Mouse (Mus musculus) NIH3T3 (cell line): ENCODE results near the gene Vdr.

Experiments used
- DNase-seq: peaks from one replicate; pipeline ENCODE4 v3.0.0-alpha.2; 2012; ENCODE audit warnings: low read depth

Gene Vdr

DNA sequence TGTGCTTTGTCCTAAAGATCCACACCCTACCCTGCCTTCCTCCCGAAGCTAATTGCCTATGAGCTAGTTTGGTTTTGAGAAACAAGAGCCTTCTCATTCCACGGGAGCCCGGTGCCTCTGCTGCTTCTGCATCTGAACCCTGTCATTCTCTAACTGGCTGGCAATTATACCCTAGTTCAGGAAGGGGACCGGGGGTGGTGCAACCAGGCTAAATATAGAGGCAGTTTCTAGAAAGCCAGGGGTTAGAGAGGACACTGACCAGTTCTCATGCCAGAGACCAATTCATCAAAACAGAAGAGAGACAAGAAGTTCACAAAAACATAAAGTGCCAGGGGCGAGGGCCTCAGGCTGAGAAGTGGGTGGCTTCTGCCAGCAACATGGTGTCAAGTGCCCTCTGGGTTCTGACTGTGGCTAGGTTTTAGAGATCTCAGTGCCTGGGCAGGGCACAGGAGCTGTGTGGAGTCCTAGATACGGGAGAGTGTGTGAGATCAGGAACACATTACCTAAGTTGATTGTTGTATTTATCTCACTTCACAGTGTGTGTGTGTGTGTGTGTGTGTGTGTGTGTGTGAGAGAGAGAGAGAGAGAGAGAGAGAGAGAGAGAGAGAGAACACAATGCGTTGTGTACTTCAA is 31.6 kb downstream of the Vdr start:
- DNase-seq = peak; percentile 15

DNA sequence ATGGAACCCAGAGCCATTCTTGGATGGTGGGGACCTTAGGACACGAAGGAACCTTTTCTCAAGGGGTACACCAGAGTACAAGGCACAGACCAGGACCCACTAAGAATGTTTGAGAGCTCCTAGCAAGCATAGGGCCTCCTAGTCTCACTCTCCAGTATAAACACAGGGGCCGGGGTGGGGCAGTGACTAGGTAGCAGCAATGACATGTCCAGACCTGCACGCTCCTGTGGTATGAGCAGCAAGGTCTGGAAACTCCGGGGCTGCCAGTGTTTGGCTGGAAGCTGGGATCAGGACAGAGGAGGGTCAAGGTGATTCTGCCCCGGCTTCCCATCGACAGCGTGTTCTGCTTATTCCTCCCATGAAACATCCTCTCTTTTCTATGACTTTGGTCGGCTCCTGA is 34.6 kb downstream of the Vdr start:
- DNase-seq = no peak

DNA sequence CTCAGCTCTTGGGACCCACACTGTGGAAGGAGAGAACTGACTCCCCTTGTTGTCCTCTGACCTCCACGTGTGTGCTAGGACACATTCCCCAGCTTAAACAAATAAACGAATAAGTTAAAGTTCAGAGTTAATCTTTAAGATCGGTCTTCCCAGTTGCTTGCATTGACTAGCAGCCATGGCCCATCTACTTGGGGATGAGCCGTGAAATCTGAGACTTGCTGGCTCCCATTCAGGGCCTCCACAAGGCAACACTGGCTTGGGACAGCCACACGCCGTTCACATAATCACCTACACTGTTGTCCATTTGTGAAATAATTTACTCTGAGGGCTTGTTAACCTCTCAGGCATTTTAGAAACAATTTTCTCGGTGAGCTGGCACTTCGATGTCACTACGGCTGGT is 36.7 kb downstream of the Vdr start:
- DNase-seq = no peak

DNA sequence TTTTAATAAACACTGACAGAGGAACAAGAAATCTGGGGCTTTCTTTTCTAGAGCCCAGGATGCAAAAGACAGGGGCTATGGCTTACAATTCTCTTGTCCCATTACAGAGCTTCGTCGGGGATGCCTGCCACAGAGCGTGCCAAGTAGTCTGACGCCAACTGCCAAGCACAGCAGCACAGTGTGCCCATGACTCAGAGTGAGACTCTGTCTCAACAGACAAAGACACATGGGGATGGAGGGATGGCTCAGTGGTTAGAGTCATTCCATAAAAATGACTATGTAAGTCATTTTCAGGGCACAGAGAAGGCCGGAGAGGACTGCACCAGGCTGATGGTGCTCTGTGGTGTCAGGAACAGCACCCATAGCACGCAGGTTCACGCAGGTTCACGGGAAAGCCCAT is 38.3 kb downstream of the Vdr start:
- DNase-seq = peak; percentile 37

DNA sequence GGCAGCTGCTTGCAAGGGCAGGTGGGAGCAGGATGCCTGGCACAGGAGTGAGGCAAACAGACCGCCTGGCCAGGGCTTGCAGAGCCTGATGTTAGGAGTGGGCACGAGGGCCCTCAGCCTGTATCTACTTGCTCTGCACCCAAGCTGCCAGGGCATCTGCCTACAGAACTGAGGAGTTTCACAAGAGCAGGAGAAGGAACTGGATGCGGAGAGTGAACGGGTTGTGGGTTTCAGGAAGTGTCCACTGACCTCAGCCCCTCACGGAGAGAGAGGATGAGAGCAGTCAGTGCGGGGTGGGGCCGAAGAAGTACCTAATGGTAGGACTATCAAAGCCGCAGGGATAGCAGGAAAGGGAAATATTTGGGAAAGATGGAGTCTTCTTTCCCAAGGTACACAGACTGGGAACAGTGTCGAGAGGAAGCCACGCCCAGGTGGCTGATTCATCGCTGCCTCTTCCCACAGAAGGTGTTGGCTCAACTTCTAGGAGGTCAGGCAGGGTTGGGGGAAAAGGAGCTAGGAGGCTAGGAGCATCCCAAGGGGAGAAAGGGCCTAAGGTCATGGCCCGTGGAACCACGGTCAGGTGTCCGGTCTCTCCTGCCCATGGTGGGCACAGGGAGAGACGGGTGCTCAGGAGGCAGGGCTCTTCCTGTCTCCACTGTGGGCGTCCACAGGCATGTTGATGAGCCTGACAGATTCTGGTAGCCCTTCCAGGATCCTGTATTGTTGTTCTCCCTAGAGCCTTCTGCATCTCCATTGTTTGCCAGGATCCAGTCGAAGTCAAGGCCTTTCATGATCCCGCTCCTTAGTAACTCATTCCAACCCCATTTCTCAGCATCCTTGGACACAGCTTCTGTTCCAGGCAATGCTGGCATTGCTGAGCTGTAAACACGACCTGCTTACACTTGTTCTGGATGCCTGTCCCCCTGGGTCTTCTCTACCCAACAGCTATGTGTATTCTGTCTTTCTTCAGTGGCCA is 39.1 kb downstream of the Vdr start:
- DNase-seq = peak; percentile 64

DNA sequence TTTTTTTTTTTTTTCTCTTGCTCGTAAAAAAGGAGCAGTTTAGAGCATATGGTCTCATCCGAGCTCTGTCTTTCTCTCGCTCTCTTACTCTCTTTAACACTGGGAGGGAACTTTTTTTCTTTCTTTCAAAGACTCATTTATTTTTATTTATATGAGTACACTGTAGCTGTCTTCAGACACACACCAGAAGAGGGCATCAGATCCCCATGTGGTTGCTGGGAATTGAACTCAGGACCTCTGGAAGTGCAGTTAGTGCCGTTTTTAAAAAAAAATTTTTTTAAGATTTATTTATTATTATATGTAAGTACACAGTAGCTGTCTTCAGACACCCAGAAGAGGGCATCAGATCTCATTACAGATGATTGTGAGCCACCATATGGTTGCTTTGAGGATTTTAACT is 40.3 kb downstream of the Vdr start:
- peak; percentile 31 for DNase-seq

DNA sequence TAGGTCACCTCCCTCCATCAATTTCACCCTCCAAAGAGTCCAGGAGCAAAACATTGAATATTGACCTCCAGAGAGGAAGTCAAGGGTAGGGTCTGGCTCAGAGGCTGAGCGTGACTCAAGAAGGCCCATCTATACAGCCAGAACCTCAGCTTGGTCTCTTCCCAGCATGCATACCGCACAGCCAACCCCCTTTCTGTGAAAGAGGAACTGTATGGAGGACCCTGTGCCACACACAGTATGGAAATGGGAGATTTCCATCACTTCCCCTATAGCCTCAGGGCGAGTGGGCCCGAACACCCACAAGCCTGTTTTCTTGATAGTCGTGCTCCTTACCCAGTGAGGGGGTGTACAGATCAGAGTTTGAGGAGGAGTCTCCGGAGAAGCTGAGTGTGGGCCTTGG is 41.4 kb downstream of the Vdr start:
- DNase-seq = no peak

DNA sequence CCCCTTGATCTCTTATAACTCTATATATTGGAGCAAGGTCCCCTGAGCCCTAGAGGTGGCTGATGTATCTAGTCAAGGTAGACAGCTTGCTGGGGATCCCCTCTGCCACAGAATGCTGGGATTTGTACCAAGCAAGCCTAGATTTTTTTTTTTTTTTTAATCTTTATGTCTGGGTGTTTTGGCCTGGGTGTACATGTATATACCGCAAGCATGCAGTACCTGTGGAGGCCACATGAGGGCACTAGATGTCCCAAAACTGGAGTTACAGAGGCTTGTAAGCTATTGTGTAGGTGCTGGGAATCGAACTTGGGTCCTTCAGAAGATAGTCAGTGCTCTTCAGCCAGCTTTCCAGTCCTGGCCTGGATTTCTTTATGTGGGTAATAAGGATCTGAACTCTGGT is 44.4 kb downstream of the Vdr start:
- DNase-seq = peak; percentile 29

DNA sequence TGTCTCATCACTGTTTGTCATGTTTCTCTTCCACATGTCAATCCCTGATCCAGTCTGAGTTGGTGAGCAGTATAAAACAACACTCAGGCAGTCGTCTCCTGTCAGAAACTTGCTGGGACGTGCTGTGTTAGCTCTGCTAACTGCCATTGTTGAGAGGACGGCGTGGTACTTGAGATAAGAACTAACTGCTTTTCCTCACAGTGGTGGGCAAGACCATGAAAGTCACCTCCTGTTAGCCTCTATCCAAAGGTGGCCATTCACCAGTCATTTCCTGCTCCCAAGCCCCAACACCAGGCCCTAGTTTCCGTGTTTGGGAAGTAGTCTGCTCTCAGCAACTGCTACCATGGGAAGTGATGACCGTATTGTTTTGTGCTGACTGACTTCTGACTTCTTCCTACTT is 45.3 kb downstream of the Vdr start:
- DNase-seq = no peak

DNA sequence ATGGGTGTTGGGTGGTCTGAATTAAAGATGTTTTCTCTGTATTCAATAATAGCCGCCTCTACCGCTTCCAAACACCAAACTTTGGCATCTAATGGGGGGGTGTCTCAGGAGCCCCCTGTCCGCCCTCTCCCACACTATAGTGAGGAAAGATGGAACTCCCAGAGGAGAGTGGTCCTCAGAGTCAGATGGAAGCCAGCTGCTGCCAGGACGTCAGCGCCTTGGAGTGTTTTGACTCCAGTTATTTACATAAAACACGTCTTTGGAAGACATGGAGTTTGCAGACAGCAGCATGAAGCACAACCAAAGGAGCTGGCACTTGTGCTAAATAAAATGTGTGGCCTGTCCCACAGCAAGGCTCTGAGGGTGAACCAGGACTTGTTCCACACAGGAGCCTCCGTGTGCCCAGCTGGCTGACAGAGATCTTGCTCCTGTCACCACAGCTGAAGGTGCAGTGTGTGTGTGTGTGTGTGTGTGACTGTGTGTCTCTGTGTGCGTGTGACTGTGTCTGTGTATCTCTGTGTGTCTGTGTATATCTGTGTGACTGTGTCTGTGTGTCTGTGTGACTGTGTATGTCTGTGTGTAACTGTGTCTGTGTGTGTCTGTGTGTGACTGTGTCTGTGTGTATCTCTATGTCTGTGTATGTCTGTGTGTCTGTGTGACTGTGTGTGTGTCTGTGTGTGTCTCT is 45.9 kb downstream of the Vdr start:
- DNase-seq = no peak

DNA sequence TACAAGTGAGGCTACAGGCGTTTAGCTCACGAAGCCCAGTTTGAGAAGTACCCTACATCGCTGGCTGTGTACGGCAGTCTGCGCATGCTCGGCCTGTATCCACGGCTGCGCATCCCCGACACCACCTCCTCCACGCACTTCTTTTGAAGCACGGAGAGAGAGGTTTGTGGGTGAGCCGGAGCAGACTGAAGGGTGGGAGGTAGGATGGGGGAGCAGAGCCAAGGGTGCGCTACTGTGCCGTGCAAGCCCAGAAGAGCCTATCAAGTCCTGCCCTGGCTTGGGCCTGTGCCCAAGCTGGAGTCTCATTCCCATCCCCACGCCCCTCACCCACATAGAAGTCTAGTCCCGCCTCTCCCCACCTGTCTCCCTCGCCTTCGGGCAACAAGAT is 46.9 kb downstream of the Vdr start:
- no peak for DNase-seq

DNA sequence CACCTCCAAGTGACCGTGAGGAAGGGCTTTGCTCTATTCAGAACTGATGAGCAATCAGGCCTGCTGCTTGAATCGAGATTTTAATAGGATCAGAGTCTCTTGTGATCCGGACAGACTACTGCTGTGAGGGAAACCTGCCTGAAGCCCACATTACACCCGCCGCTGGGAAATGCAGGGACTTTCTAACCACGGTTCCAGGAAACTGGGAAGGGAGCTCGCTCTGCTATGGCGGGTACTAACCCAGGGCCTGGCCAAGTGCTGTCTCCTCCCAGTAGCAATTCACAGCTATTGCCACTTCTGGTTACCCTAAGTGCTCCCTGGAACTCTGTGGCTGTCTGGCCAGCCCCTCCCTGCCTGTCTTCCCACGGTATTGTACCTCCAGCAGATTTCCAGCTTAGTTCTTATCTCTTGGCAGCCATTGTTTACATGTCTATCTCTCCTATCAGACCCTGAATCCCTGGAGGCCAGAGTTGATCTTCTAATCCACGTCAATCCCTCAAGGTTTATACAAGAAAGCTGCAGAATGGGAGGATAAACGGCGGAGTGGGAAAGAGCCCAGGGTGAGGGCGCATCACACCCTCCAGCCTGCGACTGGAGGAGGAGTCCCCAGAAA is 47.4 kb downstream of the Vdr start:
- no peak for DNase-seq

DNA sequence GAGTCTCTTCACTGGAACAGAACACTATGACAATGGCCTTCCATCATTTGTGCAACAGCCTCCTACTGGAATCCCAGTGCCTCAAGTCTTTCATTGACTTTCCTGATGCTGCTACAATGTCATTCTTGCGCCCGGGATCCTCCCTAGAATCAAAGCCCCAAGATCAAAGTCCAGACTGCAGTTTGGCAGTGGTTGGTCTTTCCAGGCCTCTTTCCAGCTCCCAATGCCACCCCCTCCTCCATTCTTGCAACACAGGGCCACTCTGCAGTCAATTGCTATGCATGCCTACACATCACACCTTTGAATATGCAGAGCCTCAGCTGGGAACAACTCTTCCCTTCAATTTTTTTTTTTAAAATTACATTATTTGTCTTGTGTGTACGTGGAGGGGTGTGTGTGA is 50.1 kb downstream of the Vdr start:
- no peak for DNase-seq

DNA sequence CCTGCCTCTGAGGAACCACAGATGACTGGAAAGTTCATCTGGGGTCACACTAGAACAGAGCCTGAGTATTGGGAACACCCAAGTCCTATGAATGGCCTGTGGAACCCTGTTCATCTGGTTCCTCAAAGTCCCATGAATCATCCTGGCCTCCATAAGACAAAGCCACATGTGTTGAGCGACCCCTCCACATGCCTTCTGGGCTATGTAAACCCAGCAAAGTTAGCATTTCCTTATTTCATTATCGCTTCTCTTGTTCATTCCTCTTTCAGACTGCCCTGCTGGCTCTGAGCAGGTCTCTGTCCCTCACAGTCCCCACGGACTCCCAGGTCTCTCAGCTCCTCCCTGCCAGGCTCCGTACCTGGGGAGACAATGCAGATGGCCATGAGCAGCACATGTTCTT is 52.0 kb downstream of the Vdr start:
- no peak for DNase-seq

DNA sequence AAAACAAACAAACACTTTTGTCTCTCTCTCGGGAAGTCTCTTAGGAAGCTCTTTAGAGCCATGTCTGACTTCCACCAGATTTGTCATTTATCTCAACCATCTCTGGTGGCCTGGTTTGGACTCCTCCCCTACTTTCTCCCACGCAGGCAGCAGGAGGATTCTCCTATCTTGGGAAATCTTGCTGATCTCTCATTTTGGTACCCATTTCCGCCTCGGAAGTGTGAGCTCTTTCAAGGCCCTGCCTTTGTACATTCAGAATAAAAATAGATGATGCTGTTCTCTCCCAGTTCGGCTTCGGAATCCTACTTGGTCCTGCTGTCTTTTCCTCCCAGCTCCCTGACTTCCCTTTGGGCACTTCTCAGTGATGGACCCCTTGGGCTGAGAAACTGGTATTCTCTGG is 55.9 kb downstream of the Vdr start:
- no peak for DNase-seq

DNA sequence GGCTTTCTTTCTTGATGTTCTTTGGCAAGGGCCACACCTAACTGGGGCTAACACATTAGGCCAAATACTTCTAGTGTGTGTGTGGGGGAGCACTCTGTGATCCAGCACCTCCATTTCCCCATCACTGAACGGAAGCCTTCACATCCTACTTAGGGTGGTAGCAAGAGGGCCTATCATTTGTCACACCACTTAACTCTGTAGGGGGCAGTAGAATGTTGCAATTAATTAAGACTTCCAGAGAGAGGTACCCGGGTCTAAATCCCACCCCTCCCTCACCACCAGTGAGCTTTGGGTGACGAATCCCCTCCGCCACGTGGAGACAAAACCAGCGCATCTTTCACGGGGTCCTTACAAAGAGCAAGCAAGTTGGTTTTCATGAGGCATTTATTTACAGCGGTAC is 56.4 kb downstream of the Vdr start:
- DNase-seq = no peak

DNA sequence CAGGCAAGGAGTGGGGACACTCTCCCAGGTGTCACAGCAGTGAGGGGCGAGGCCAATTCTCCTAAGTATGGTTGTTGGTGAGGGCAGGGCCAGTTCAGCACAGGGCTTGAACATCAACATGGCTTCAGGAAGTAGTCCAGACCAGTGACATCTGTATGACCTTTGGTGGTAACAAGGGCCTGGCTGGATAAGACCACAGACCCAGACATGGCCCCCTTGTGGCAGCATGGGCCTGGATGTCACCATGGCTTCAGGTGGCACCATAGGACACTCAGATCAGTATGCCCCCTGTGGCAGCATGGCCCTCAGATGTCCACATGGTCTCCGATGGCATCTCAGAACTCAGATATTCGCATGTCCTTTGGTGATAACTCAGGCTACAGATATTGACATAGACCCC is 58.1 kb downstream of the Vdr start:
- no peak for DNase-seq

DNA sequence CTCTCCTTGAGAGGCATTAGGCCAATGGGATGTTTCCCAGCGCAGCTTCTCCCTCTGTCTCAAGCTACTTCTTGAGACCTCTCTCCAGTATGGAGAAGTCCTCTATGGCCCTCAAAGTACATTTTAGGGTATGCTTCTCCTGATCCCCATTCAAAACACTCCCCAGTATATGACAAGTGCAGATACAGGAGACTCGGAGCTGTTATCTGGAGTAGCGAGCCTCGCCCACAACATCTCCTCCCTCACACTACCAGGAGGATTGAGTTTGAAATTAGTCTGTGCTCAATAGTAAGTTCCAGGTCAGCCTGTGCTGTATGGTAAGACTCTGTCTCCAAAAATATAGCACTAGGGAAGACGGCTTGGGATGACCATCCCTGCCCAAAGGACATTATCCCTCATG is 59.4 kb downstream of the Vdr start:
- no peak for DNase-seq

DNA sequence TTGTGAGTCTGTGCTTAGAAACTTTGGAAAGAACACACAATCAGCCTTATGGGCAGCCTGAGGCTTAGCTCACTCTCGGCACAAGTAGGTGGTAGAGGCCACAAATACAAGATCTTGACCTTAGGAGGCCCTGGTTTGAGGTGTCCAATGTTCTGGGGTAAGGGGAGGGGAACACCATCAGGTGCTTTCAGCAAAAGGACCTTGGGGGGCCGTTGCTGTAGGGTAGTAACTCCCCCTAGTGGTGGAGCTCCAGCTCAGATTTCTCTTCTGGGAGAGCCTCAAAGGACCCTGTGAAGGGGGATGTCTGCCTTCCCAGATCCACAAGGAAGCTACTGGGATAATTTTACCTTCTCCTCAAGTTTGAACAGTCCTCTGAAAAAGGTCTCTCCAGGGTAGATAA is 60.0 kb downstream of the Vdr start:
- DNase-seq = peak; percentile 68

DNA sequence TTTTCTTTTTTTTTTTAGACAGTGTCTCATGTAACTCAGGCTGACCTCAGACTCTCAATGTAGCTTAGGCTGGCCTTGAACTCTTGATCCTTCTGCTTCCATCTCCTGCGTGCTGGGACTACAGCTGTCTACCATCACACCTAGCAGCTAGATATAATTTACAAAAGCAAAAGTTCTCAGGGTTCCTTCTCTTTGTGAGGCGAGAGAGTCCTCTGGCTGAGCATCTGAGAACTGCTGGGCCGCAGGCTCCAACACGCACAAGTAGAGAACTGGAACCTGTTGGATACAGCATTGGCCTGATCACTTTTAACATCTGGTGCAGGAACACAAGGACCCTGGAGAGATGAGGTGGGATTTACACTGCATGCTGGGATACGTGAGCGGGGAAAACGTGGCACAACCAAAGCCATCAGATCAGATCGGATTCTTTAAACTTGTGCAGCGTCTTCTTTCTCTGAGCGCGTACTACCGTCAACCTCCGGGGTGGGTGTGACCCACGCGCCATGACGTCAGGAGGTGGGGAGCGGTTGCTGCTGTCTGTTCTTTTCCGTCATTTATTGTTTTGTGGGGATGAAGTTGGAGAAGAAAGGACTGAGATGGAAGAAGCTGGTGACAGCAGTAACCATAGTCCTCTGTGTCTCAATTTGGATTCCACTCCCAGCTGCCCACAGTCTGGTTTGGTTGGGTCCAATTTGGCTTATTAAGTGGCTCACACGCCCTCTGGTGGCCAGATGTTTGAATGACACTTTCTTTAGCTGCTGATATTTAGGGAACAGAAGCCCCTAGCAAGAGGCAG is 61.1 kb downstream of the Vdr start:
- peak; percentile 98 for DNase-seq

DNA sequence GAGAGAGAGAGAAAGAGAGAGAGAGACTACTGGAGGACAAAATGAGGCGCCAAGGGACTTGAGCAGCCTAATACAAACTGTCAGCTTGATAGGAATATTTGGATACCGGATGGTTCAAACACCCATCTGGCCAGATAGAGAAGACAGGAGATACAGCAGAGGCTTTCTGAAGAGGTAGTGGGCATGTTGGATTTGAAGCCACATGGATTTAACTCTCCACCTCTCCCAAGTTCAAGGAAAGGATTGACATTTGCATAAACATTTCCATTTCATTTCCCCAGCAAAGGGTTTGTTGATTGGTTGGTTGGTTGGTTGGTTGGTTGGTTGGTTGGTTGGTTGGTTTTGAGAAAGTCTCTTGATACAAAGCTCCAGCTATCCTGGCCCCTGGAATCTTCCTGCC is 62.6 kb downstream of the Vdr start:
- no peak for DNase-seq

DNA sequence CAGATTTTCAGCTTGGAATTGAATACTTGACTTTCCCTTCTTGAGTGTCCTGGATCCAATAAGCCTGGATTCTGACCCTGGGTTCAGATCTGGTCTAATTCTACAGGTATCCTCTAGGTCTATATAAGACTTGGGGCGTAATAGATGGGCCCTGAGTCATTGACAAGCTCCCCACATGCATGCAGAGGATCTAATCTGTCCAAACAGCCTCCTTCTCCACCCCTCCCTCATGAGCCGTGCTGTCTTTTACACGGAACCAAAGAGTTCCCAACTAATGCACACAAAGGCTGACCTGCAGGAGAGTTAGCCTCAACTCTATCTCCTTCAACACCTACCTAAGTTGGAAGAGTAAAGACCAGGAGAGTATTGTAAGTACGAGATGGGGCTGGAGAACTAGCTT is 63.1 kb downstream of the Vdr start:
- DNase-seq = no peak
